Mouse (Mus musculus) kidney, embryonic 14.5 days (tissue): Measurements from ENCODE around the gene Chrdl2. TPM values are rescaled to one million over a fixed set of nuclear protein-coding genes. Genes with fewer than 3 reads are reported as not detected.

Experiments
- ATAC-seq: fragments of 200-750 bp; cut with Nextera tagmentation; 2 replicates; pipeline ENCODE4 v1.8.0; 2017; ENCODE audit warnings: moderate number of reproducible peaks, mild to moderate bottlenecking, moderate TSS enrichment, moderate library complexity; ENCODE audit not compliant: low FRiP score, low TSS enrichment
- H3K27ac ChIP-seq: fragments of 300-500 bp; sonication (generic); 2 replicates; pipeline ENCODE4 v1.5.1; 2014; ENCODE audit warnings: low read depth, mild to moderate bottlenecking, low read length, moderate library complexity, mixed read lengths
- H3K27me3 ChIP-seq: fragments of 300-500 bp; sonication (generic); 2 replicates; pipeline ENCODE4 v1.6.1; 2014; ENCODE audit warnings: mild to moderate bottlenecking, low read length; ENCODE audit not compliant: control insufficient read depth, insufficient read depth
- H3K36me3 ChIP-seq: fragments of 300-500 bp; sonication (generic); 2 replicates; pipeline ENCODE4 v1.6.1; 2014; ENCODE audit warnings: low read length, mixed read lengths; ENCODE audit not compliant: control insufficient read depth, insufficient read depth
- H3K4me1 ChIP-seq: fragments of 300-500 bp; sonication (generic); 2 replicates; pipeline ENCODE4 v1.6.1; 2014; ENCODE audit warnings: low read length, mixed read lengths; ENCODE audit not compliant: control insufficient read depth, insufficient read depth
- H3K4me2 ChIP-seq: fragments of 300-500 bp; sonication (generic); replicated peaks from 2 replicates; pipeline ENCODE4 v1.6.1; 2014; ENCODE audit warnings: low read depth, mild to moderate bottlenecking, low read length
- H3K4me3 ChIP-seq: fragments of 300-500 bp; sonication (generic); 2 replicates; pipeline ENCODE4 v1.5.1; 2014; ENCODE audit warnings: mild to moderate bottlenecking, low read length
- H3K9ac ChIP-seq: fragments of 300-500 bp; sonication (generic); 2 replicates; pipeline ENCODE4 v1.6.1; 2014; ENCODE audit warnings: low read depth, mild to moderate bottlenecking, low read length, moderate library complexity
- H3K9me3 ChIP-seq: fragments of 300-500 bp; sonication (generic); 2 replicates; pipeline ENCODE4 v1.6.1; 2016; ENCODE audit warnings: low read length; ENCODE audit not compliant: control insufficient read depth
- WGBS: fragments of 180-500 bp; shearing (Covaris S2); extraction: QIAGEN DNeasy Blood & Tissue Kit; methylation state at CpG from one replicate; pipeline ENCODE4 v1.1.7; 2014; 5-methylcytosine and 5-hydroxymethylcytosine counted together
- polyA plus RNA-seq: library from polyadenylated mRNA; unstranded; fragments of >200 nt; fragmentation: Nextera tagmentation; extraction: Ambion mirVana; gene quantifications from 2 replicates; pipeline ENCODE4 v1.2.1, GENCODE M21; 2014

The Chrdl2 gene
- polyA plus RNA-seq, 1 experiment from 2014 or later, result 0.32 TPM

- Histone ChIP-seq H3K27ac (no peak overlapping the region), H3K36me3 (no peaks in the 10 kb centered on the region), H3K4me1 (peaks cover 6% of the 10 kb centered on the region; the same call in 1 of the 2 replicates), H3K9me3 (no peaks in the 10 kb centered on the region), H3K27me3 (no peaks in the 10 kb centered on the region), H3K9ac (no peak overlapping the region), H3K4me3 (no peak overlapping the region), H3K4me2 (no peak overlapping the region)
- WGBS, result 87% methylated on average over 8 of the region's 8 CpGs
- no peak for ATAC-seq
Observed at GRCm38 (mm10) chr7:100017056-100017455, 11.1 kb downstream of the Chrdl2 start.

GRCm38 (mm10) chr7:100027353-100027752 lies 21.4 kb downstream of the Chrdl2 start:
- H3K27ac ChIP-seq, result no peak overlapping the region
- H3K4me2 ChIP-seq, result no peak overlapping the region
- H3K9me3 ChIP-seq, result no peaks in the 10 kb centered on the region
- ATAC-seq, result no peak
- no peaks in the 10 kb centered on the region for H3K27me3 ChIP-seq
- H3K4me3 ChIP-seq, result no peak overlapping the region
- WGBS, result 24% methylated on average over 5 of the region's 5 CpGs
- no peaks in the 10 kb centered on the region for H3K4me1 ChIP-seq
- H3K9ac ChIP-seq, result no peak overlapping the region
- H3K36me3 ChIP-seq, result no peaks in the 10 kb centered on the region

GRCm38 (mm10) chr7:100029307-100029706 lies 23.3 kb downstream of the Chrdl2 start:
- Histone ChIP-seq H3K9ac (no peak overlapping the region), H3K4me2 (no peak overlapping the region), H3K9me3 (no peaks in the 10 kb centered on the region), H3K4me1 (no peaks in the 10 kb centered on the region), H3K27me3 (no peaks in the 10 kb centered on the region; the same call in 1 of the 2 replicates), H3K27ac (no peak overlapping the region), H3K4me3 (no peak overlapping the region), H3K36me3 (no peaks in the 10 kb centered on the region)
- ATAC-seq, result no peak
- WGBS, result 45% methylated on average over 3 of the region's 3 CpGs

- Histone ChIP-seq H3K4me1 (0 out of 2 replicates have a peak, but pooled peaks cover 3% of the 10 kb centered on the region), H3K4me2 (no peak overlapping the region), H3K9me3 (no peaks in the 10 kb centered on the region), H3K4me3 (no peak overlapping the region), H3K36me3 (no peaks in the 10 kb centered on the region), H3K9ac (no peak overlapping the region), H3K27ac (no peak overlapping the region), H3K27me3 (no peaks in the 10 kb centered on the region; the same call in 1 of the 2 replicates)
- 85% methylated on average over 8 of the region's 8 CpGs for WGBS
- ATAC-seq, result no peak
Observed at GRCm38 (mm10) chr7:100030996-100031749, 25.2 kb downstream of the Chrdl2 start.

GRCm38 (mm10) chr7:100033672-100034071 lies 27.7 kb downstream of the Chrdl2 start:
- ATAC-seq, result no peak
- no peaks in the 10 kb centered on the region for H3K36me3 ChIP-seq
- no peaks in the 10 kb centered on the region; the same call in 1 of the 2 replicates for H3K27me3 ChIP-seq
- 0 out of 2 replicates have a peak, but pooled peaks cover 3% of the 10 kb centered on the region for H3K4me1 ChIP-seq
- no peak overlapping the region for H3K27ac ChIP-seq
- no peak overlapping the region for H3K9ac ChIP-seq
- H3K9me3 ChIP-seq, result no peaks in the 10 kb centered on the region
- no peak overlapping the region for H3K4me3 ChIP-seq
- no peak overlapping the region for H3K4me2 ChIP-seq
- WGBS, result 64% methylated on average over 5 of the region's 5 CpGs

- no peak overlapping the region for H3K4me2 ChIP-seq
- H3K4me1 ChIP-seq, result 0 out of 2 replicates have a peak, but pooled peaks cover 3% of the 10 kb centered on the region
- no peaks in the 10 kb centered on the region for H3K9me3 ChIP-seq
- H3K4me3 ChIP-seq, result no peak overlapping the region
- H3K27me3 ChIP-seq, result no peaks in the 10 kb centered on the region; the same call in 1 of the 2 replicates
- H3K36me3 ChIP-seq, result no peaks in the 10 kb centered on the region
- no peak overlapping the region for H3K27ac ChIP-seq
- no peak overlapping the region for H3K9ac ChIP-seq
- 0 out of 2 replicates have a peak, but pooled peaks have one; percentile 40 for ATAC-seq
- 51% methylated on average over 11 of the region's 11 CpGs for WGBS
Observed at GRCm38 (mm10) chr7:100034815-100035463, 29.0 kb downstream of the Chrdl2 start.

- 80% methylated on average over 7 of the region's 7 CpGs for WGBS
- no peak overlapping the region for H3K9ac ChIP-seq
- H3K4me1 ChIP-seq, result 0 out of 2 replicates have a peak, but pooled peaks cover 3% of the 10 kb centered on the region
- no peak for ATAC-seq
- no peaks in the 10 kb centered on the region; the same call in 1 of the 2 replicates for H3K27me3 ChIP-seq
- no peak overlapping the region for H3K27ac ChIP-seq
- H3K36me3 ChIP-seq, result no peaks in the 10 kb centered on the region
- H3K9me3 ChIP-seq, result no peaks in the 10 kb centered on the region
- H3K4me3 ChIP-seq, result no peak overlapping the region
- no peak overlapping the region for H3K4me2 ChIP-seq
Observed at GRCm38 (mm10) chr7:100036050-100036449, 30.1 kb downstream of the Chrdl2 start.

- Histone ChIP-seq H3K9ac (no peak overlapping the region), H3K27ac (no peak overlapping the region), H3K36me3 (no peaks in the 10 kb centered on the region), H3K4me2 (no peak overlapping the region), H3K27me3 (no peaks in the 10 kb centered on the region; the same call in 1 of the 2 replicates), H3K4me1 (0 out of 2 replicates have a peak, but pooled peaks cover 3% of the 10 kb centered on the region), H3K4me3 (no peak overlapping the region), H3K9me3 (no peaks in the 10 kb centered on the region)
- 60% methylated on average over 3 of the region's 3 CpGs for whole genome bisulfite sequencing
- ATAC-seq, result no peak
Observed at GRCm38 (mm10) chr7:100036495-100036894, 30.5 kb downstream of the Chrdl2 start.

GRCm38 (mm10) chr7:100042120-100042519 lies 36.1 kb downstream of the Chrdl2 start:
- 10% methylated on average over 31 of the region's 31 CpGs for WGBS
- no peak overlapping the region for H3K4me3 ChIP-seq

More at GRCm38 (mm10) chr7:100042120-100042519, 36.1 kb downstream of the Chrdl2 start:
- peak overlapping the region; percentile 19 for H3K4me2 ChIP-seq
- no peak overlapping the region for H3K9ac ChIP-seq
- H3K9me3 ChIP-seq, result no peaks in the 10 kb centered on the region
- no peaks in the 10 kb centered on the region for H3K36me3 ChIP-seq
- no peaks in the 10 kb centered on the region for H3K27me3 ChIP-seq
- H3K27ac ChIP-seq, result no peak overlapping the region
- ATAC-seq, result peak; percentile 55; the same call in 1 of the 2 replicates
- H3K4me1 ChIP-seq, result peaks cover 20% of the 10 kb centered on the region
